Mouse (Mus musculus) olfactory bulb, adult 2 months (tissue): ENCODE measurements around the gene Morc4.

Experiments
- CTCF ChIP-seq: fragments of 200-500 bp; IDR thresholded peaks from 2 replicates; pipeline ENCODE4 v1.5.1; 2012; ENCODE audit warnings: low read depth, mild to moderate bottlenecking, low read length, moderate library complexity; ENCODE audit not compliant: insufficient read depth
- POLR2A ChIP-seq: fragments of 200-500 bp; IDR thresholded peaks from 2 replicates; pipeline ENCODE4 v1.6.1; 2012; ENCODE audit warnings: mild to moderate bottlenecking, low read depth, low read length, moderate library complexity; ENCODE audit not compliant: insufficient read depth

DNA sequence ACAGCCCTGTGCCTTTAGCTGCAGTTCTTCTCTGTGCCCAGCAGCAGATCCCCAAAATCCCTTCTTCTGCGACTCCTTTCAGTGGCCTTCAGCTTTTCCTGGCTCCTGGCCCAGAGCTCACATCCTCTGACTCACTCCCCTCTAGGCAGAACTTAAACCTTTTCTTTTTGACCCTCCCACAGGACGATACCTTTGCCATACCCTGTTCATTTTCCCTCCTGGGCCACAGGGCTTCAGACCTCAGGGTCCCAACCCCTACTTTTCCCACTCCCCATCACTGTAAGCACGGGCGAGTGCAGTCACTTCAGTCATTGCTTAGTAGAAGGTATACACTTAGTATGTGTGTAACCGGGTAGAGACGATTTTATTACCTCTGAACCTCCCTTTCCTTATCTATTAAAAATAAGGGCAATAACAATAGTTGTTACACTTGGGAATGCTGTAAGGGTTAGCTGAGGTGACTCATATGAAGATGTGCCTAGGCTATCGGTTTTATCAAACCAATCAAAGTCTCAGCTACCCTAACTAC lies 96.3 kb downstream of the Morc4 start:
- TF ChIP-seq CTCF (no peak), POLR2A (no peak)
